Mouse (Mus musculus) testis, adult 2 months (tissue): ENCODE results near the gene Cntnap2. TPM values are rescaled to one million over a fixed set of nuclear protein-coding genes. Genes with fewer than 3 reads are reported as not detected.

ENCODE experiments used
- H3K27ac ChIP-seq: fragments of 200-500 bp; 2 replicates; pipeline ENCODE4 v1.5.1; 2012; ENCODE audit warnings: low read depth, low read length; ENCODE audit not compliant: control insufficient read depth, insufficient read depth
- H3K27me3 ChIP-seq: fragments of 200-500 bp; 2 replicates; pipeline ENCODE4 v1.6.1; 2012; ENCODE audit warnings: mild to moderate bottlenecking, low read length, moderate library complexity; ENCODE audit not compliant: control insufficient read depth, insufficient read depth
- H3K36me3 ChIP-seq: fragments of 200-500 bp; 2 replicates; pipeline ENCODE4 v1.6.1; 2012; ENCODE audit warnings: mild to moderate bottlenecking, low read length; ENCODE audit not compliant: control insufficient read depth, insufficient read depth
- H3K4me1 ChIP-seq: fragments of 200-500 bp; 2 replicates; pipeline ENCODE4 v1.6.1; 2012; ENCODE audit warnings: low read length; ENCODE audit not compliant: control insufficient read depth, insufficient read depth
- H3K4me3 ChIP-seq: fragments of 200-500 bp; 2 replicates; pipeline ENCODE4 v1.5.1; 2012; ENCODE audit warnings: low read depth, mild to moderate bottlenecking, low read length, moderate library complexity, mixed read lengths; ENCODE audit not compliant: control insufficient read depth
- CTCF ChIP-seq: fragments of 200-500 bp; IDR thresholded peaks from 2 replicates; pipeline ENCODE4 v1.5.1; 2012; ENCODE audit warnings: low read depth, mild to moderate bottlenecking, inconsistent platforms, low read length, moderate library complexity; ENCODE audit not compliant: control insufficient read depth, insufficient read depth, insufficient replicate concordance
- POLR2A ChIP-seq: fragments of 200-500 bp; IDR thresholded peaks from 2 replicates; pipeline ENCODE4 v1.6.1; 2012; ENCODE audit warnings: low read depth, mild to moderate bottlenecking, inconsistent platforms, low read length, moderate library complexity; ENCODE audit not compliant: control insufficient read depth
- polyA plus RNA-seq: library from polyadenylated mRNA; depleted of rRNA; stranded (reverse); fragments of >200 nt; gene quantifications from 2 replicates; pipeline ENCODE4 v1.2.3, GENCODE M21; 2012

Cntnap2 gene
- polyA plus RNA-seq, 1 experiment, result 49.6 TPM

DNA sequence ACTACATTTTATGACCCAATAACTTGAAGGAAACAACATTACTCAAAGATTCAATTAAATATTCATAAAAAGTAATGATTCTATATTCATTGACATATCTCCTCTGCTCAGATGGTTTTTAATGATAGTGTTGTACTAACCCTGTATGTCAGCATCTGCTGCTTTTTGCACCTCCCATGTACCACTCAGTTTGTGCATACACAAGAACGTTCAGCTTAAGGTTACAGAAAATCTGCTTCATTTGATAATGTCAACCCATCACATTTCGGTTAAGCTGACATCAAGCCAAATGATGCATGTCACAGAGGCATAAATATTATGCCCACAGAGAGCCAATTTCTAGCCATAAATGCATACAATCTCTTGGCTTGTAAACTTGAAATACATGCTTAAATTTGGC lies 85.7 kb downstream of the Cntnap2 start:
- no peaks in the 10 kb centered on the region for H3K27me3 ChIP-seq
- H3K4me3 ChIP-seq, result no peak overlapping the region
- H3K36me3 ChIP-seq, result no peaks in the 10 kb centered on the region
- no peak for TF ChIP-seq POLR2A
- no peak for TF ChIP-seq CTCF
- no peak overlapping the region for H3K27ac ChIP-seq
- H3K4me1 ChIP-seq, result no peaks in the 10 kb centered on the region

- H3K27me3 ChIP-seq, result no peaks in the 10 kb centered on the region
- TF ChIP-seq CTCF, result no peak
- TF ChIP-seq POLR2A, result no peak
- no peaks in the 10 kb centered on the region for H3K4me1 ChIP-seq
- no peaks in the 10 kb centered on the region for H3K36me3 ChIP-seq
- H3K4me3 ChIP-seq, result no peak overlapping the region
- no peak overlapping the region for H3K27ac ChIP-seq
Observed at GRCm38 (mm10) chr6:45205039-45205438, 145.9 kb downstream of the Cntnap2 start.

GRCm38 (mm10) chr6:45214330-45214729 lies 155.2 kb downstream of the Cntnap2 start:
- Histone ChIP-seq H3K4me3 (no peak overlapping the region), H3K36me3 (no peaks in the 10 kb centered on the region), H3K27me3 (no peaks in the 10 kb centered on the region), H3K4me1 (no peaks in the 10 kb centered on the region), H3K27ac (no peak overlapping the region)
- no peak for TF ChIP-seq CTCF
- TF ChIP-seq POLR2A, result no peak

DNA sequence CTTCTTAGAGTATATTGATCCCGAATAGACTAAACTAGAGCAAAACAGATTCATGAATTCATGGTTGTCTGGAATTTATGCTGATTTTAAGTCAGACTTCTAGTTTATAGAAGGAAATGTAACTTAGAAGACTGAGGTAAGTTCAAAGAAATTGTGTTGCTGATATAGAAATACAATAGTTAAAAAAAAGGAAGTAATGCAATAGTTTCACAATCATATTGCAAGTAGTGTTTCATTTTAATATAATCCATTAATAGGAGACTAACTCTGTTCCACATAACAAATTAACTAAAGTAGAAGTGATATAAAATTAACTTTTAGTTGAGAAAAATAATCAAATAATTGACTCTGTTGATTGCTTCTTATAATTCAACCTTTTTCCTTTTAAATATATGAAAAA lies 169.8 kb downstream of the Cntnap2 start:
- Histone ChIP-seq H3K4me3 (no peak overlapping the region), H3K36me3 (no peaks in the 10 kb centered on the region), H3K4me1 (no peaks in the 10 kb centered on the region), H3K27me3 (no peaks in the 10 kb centered on the region), H3K27ac (no peak overlapping the region)
- no peak for TF ChIP-seq CTCF
- no peak for TF ChIP-seq POLR2A

DNA sequence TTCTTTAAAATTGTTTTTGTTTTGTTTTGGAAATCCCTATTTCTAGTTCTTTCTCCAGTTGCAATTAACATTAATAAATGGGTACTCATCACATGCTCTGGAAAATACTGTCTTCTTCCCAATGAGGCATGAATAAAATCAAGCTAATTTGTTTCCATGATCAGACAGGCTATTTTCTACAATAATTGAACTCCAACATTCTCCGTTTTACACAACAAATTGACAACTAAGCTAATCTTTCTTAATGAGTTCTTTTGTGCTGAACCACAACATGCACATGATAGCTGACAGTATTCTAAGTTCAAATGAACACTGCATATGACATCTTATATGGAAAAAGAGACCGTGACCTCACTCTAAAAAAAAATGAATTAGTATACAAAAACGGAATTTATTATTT lies 173.4 kb downstream of the Cntnap2 start:
- no peak for TF ChIP-seq POLR2A
- no peak for TF ChIP-seq CTCF
- H3K36me3 ChIP-seq, result no peaks in the 10 kb centered on the region
- H3K4me3 ChIP-seq, result no peak overlapping the region
- no peaks in the 10 kb centered on the region for H3K4me1 ChIP-seq
- H3K27ac ChIP-seq, result no peak overlapping the region
- no peaks in the 10 kb centered on the region for H3K27me3 ChIP-seq

- H3K27me3 ChIP-seq, result no peaks in the 10 kb centered on the region
- no peak overlapping the region for H3K4me3 ChIP-seq
- no peak overlapping the region for H3K27ac ChIP-seq
- TF ChIP-seq POLR2A (no peak), CTCF (no peak)
- no peaks in the 10 kb centered on the region for H3K36me3 ChIP-seq
- H3K4me1 ChIP-seq, result no peaks in the 10 kb centered on the region
Observed at GRCm38 (mm10) chr6:45236531-45236930, 177.4 kb downstream of the Cntnap2 start.

DNA sequence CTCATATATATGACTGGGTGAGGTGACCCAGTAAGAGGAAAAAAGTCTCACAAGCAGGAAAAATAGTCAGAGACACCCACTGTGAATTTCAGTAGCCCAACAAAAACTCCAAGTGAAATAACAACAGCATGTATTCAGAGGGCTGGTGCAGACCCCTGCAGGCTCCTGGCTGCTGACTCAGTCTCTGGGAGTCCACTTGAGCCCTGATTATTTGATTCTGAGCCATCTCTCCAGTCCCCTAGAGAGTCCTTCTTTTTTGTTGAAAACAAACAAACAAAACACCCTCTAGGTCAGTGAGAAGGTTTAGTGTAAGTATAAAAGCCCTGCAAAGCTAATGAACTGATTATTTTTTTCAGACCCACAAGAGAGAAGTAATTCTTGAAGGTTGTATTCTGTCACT lies 179.0 kb downstream of the Cntnap2 start:
- Histone ChIP-seq H3K27ac (no peak overlapping the region), H3K4me3 (no peak overlapping the region), H3K4me1 (no peaks in the 10 kb centered on the region), H3K27me3 (no peaks in the 10 kb centered on the region), H3K36me3 (no peaks in the 10 kb centered on the region)
- TF ChIP-seq POLR2A, result no peak
- no peak for TF ChIP-seq CTCF

GRCm38 (mm10) chr6:45241218-45241617 lies 182.1 kb downstream of the Cntnap2 start:
- H3K4me1 ChIP-seq, result no peaks in the 10 kb centered on the region
- H3K27me3 ChIP-seq, result no peaks in the 10 kb centered on the region
- no peak overlapping the region for H3K4me3 ChIP-seq
- H3K27ac ChIP-seq, result no peak overlapping the region
- no peaks in the 10 kb centered on the region for H3K36me3 ChIP-seq
- no peak for TF ChIP-seq CTCF
- no peak for TF ChIP-seq POLR2A
